Mouse (Mus musculus): ENCODE data around the gene Ntn5. TPM values are rescaled to one million over a fixed set of nuclear protein-coding genes. Genes with fewer than 3 reads are reported as not detected.

The Ntn5 gene
- total and polyA plus RNA-seq, 3 experiments = 0.08 to 0.57 TPM; not detected in 1

DNA sequence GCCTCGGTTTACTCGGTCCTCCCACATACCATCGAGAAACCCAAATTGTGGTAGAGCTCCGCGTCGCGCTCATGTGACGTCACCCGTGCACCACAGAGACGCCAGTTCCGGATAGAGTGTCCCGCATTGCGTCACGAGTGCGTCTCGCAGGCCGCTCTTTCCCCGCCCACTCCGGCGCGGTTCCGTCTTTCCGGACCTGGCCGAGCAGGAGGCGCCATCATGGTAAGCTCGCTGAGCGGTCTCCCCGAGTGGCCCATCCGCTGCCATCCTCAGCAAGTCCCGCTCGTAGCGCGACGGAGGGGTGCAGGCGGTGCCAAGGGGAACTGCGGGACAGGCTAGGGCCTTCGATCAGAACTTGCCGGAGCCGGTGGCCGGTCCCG, 34.1 kb downstream of the Ntn5 start, which contains the start of gene Sphk2 (continued):
- TF ChIP-seq ELF1 (IDR thresholded peaks at IDR 0.05; ENCODE audit: low read depth, low read length) (peak; percentile 94), MXI1 (IDR thresholded peaks at IDR 0.05; ENCODE audit: low read depth, low read length) (peak; percentile 93), NRF1 (IDR thresholded peaks at IDR 0.05; ENCODE audit: low read depth, low read length) (peak; percentile 71), PAX5 (IDR thresholded peaks at IDR 0.05; ENCODE audit: low read length) (no peak)

DNA sequence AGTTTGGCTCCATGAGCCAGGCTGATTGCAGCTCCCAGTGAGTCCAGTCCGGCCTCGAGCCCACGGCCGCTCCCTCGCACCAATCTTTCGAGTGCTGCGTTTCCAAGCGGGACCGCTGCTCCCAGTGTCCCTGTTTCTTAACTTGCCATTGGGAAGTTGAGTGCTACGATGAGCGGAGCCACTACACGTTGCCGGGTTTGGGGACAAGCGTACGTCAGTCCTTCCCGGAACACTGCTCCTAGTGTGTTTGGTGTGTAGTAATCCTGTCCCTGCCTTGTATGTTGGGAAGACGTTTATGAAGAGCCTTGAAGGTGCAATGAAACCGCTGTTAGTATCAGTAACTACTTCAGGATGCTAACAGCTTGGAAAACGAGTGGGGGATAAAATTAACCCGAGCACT, 34.5 kb downstream of the Ntn5 start:
- Histone ChIP-seq H3K4me1 (ENCODE audit: control insufficient read depth in 1 of 2, insufficient read depth in 2 of 2) (peaks cover 7 to 44% of the 10 kb centered on the region in 2 experiments; a peak in 3 of 4 replicates), H3K27me3 (replicated peaks) (no peaks in the 10 kb centered on the region), H3K36me3 (replicated peaks in 1 of 2; ENCODE audit: control insufficient read depth in 1 of 2, insufficient read depth in 1 of 2, low read length in 1 of 2) (peaks cover 46 to 64% of the 10 kb centered on the region in 2 experiments), H3K4me2 (ENCODE audit: insufficient read depth, low read depth, poor library complexity, severe bottlenecking) (no peak overlapping the region), H3K79me2 (replicated peaks; ENCODE audit: control insufficient read depth, extremely low read depth, insufficient read depth, poor library complexity, severe bottlenecking) (peaks cover 47% of the 10 kb centered on the region), H3K4me3 (replicated peaks in 1 of 3; ENCODE audit: low read depth in 2 of 3, low read length in 2 of 3, poor library complexity in 1 of 3) (peak overlapping the region; percentile 95 to 100 (median 97)), H3K9me3 (replicated peaks; ENCODE audit: low read length) (no peaks in the 10 kb centered on the region), H3K27ac (ENCODE audit: insufficient read depth, low read depth) (peak overlapping the region; percentile 79), H3K9ac (ENCODE audit: insufficient read depth, low read depth) (peak overlapping the region; percentile 98)
- TF ChIP-seq POLR2AphosphoS2 (IDR thresholded peaks at IDR 0.05; ENCODE audit: low read depth, low read length) (no peak), KAT2A (IDR thresholded peaks at IDR 0.05; ENCODE audit: insufficient replicate concordance, low read length) (no peak), MEF2A (IDR thresholded peaks at IDR 0.05; ENCODE audit: borderline replicate concordance, low read depth, low read length) (no peak), CHD1 (IDR thresholded peaks at IDR 0.05; ENCODE audit: low read depth, low read length) (no peak), ZMIZ1 (IDR thresholded peaks at IDR 0.05; ENCODE audit: low read depth, low read length) (0 out of 2 replicates have a peak, but pooled peaks have one; percentile 8), JUND (conservative IDR thresholded peaks at IDR 0.05; ENCODE audit: low read depth, low read length) (no peak), USF2 (conservative IDR thresholded peaks at IDR 0.05; ENCODE audit: low read depth, low read length) (no peak), MAZ (IDR thresholded peaks at IDR 0.05; ENCODE audit: low read depth, low read length) (no peak), MAX (IDR thresholded peaks at IDR 0.05; ENCODE audit: low read length) (peak; percentile 1; the same call in 1 of the 2 replicates), TCF12 (IDR thresholded peaks at IDR 0.05; ENCODE audit: low read depth, low read length) (no peak)
- in situ Hi-C loops (cut with MboI; ENCODE audit: low pct_ligation_motif_present, low pct_unique_long_range_greater_than_20kb, low sequenced_read_pairs) = no loop called here
- dilution Hi-C loops (cut with MboI; ENCODE audit: extremely low pct_ligation_motif_present, extremely low pct_unique_long_range_greater_than_20kb, low sequenced_read_pairs) = no loop called here
- no peak for DNase-seq (ENCODE audit: extremely low read depth)

GRCm38 (mm10) chr7:45719180-45719579, 35.4 kb downstream of the Ntn5 start:
- Histone ChIP-seq H3K79me2 (replicated peaks; ENCODE audit: control insufficient read depth, extremely low read depth, insufficient read depth, poor library complexity, severe bottlenecking) (peaks cover 43% of the 10 kb centered on the region), H3K4me3 (replicated peaks in 1 of 3; ENCODE audit: low read depth in 2 of 3, low read length in 2 of 3, poor library complexity in 1 of 3) (peak overlapping the region; percentile 95 to 100 (median 97)), H3K27ac (ENCODE audit: insufficient read depth, low read depth) (peak overlapping the region; percentile 14; the same call in 1 of the 2 replicates), H3K9me3 (replicated peaks; ENCODE audit: low read length) (no peaks in the 10 kb centered on the region), H3K4me2 (ENCODE audit: insufficient read depth, low read depth, poor library complexity, severe bottlenecking) (peak overlapping the region; percentile 39), H3K36me3 (replicated peaks in 1 of 2; ENCODE audit: control insufficient read depth in 1 of 2, insufficient read depth in 1 of 2, low read length in 1 of 2) (peaks cover 51 to 64% of the 10 kb centered on the region in 2 experiments), H3K4me1 (ENCODE audit: control insufficient read depth in 1 of 2, insufficient read depth in 2 of 2) (peaks cover 7 to 40% of the 10 kb centered on the region in 2 experiments; a peak in 3 of 4 replicates), H3K27me3 (replicated peaks) (no peaks in the 10 kb centered on the region), H3K9ac (ENCODE audit: insufficient read depth, low read depth) (peak overlapping the region; percentile 98)
- TF ChIP-seq MAZ (IDR thresholded peaks at IDR 0.05; ENCODE audit: low read depth, low read length) (no peak), ZMIZ1 (IDR thresholded peaks at IDR 0.05; ENCODE audit: low read depth, low read length) (0 out of 2 replicates have a peak, but pooled peaks have one; percentile 15), MXI1 (IDR thresholded peaks at IDR 0.05; ENCODE audit: low read depth, low read length) (peak; percentile 35; the same call in 1 of the 2 replicates)
- dilution Hi-C loops (cut with MboI; ENCODE audit: extremely low pct_ligation_motif_present, extremely low pct_unique_long_range_greater_than_20kb, low sequenced_read_pairs) (no loop called here), in situ Hi-C loops (cut with MboI; ENCODE audit: low pct_ligation_motif_present, low pct_unique_long_range_greater_than_20kb, low sequenced_read_pairs) (no loop called here)
- no peak for DNase-seq (ENCODE audit: extremely low read depth)

Measured in CH12.LX (cell line).